Mouse (Mus musculus) kidney, postnatal 25 days (tissue): ENCODE measurements at regions not wholly inside any gene's neighbourhood (a gene's known extent, or its start where the extent isn't known, plus 50 kb on each side); places are given as distances from the start of the nearest gene placed in this dataset.

Source experiments
- DNase-seq, 2 experiments: peaks; one replicate each; pipeline ENCODE4 v3.0.0; 2021; ENCODE audit warnings: mixed read lengths in 2 of 2

DNA sequence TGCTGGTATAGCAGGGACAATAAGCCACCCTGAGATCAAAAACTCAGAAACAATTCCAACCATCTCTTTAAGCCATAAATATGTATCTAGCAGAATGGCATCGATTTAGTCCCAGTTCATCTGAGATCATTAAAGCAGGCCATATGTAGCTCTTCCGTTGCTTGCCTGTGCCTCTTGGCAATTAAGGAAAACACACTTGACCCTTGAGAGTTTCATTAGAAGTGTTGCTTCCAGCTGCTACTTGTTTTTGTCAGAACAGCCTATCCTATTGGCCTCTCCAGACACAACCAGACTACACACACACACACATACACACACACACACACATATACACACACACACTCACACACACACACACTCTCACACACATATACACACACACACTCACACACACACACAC is 71.5 kb upstream of the Actbl2 start:
- DNase-seq, result no peak

DNA sequence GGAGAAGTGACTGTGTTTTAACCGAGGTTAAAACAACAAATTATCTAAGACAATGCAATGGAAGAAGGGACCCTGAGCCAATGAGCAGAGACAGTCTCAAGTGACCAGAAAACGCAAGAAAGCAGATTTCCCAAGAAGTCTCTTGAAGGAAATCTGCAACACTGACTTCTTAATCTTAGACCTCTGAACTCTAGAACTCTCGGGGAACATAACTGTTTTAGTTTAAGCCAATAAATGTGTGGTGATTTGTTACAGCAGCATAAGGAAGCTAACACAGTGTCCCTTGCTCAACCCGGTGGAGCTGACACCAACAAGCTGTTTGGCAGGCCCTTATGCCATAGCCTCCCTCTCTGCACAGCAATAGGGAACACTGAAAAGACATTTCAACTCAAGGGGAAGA is 69.0 kb upstream of the Actbl2 start:
- DNase-seq, result no peak

DNA sequence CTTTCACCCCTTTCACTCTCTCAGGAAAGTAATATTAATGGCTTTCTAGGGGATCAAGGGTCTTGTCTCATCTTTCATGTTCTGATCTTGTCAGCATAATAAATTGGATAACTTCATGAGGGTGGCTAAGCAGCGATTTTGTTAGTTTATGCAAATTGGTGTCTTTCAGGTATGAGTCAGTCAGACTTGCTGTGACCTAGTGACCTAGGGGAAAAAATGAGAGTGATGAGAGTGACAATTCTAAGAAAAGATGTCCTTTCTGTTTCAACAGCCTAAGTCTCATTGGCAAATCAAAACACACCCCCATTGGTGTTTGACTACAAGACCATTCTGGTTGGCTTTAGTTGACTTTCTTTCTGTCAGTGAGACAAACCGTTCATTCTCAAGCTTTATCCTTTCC is 68.0 kb upstream of the Actbl2 start:
- no peak for DNase-seq

DNA sequence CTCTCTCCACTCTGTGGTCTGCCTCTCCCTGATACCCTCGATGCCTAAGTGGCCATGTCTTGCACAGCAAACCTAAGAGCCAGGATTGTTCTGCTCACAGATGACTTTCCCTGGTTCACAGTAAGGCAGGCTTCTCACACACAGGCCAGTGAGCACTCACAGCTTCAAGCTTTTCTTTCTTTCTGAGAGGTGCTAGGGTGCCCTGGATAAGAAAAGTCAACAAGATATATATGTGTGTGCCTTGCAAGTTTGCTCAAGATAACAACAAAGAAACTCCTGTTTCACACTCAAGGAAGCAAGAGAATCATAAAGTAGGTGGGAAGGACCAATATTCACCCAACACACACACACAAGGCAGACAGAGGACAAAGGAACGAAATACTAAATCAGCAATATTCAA is 60.9 kb upstream of the Actbl2 start:
- DNase-seq, result no peak

DNA sequence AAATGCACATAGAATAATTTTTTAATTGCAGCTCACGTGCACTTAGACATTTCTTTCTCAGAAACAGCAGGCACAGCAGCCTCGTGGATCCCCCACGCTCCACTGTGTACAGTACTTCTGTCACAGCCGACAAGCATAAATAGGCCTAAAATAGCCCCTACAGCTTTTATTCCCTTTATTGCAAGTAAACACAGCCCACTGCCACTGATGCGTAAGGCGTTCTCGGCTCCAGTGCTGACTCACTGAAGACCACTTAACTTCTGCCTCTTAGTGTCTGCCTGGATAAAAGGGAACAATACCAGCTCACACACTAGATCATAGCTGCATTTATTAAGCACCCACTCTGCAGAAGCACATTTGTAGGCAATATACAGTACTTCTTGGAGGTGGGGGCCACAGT is 60.5 kb upstream of the Actbl2 start:
- no peak for DNase-seq

DNA sequence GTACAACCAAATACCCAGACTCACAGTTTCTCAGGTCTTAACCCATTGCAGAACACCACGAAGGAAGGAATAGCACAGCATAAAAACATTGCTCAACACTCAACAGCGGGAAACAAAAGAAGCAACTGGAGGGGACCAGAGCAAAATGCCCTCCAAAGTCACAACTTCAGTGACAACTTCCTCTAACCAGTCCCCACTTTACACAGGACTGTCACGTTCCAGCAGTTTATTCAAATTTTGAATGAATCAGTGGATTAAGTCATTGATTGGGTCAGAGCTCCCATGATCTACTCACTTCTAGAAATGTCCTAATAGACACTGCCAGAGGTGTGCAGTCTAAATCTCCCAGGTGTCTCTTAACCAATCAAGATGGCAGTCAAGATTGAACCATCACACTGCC is 53.3 kb upstream of the Actbl2 start:
- no peak for DNase-seq

DNA sequence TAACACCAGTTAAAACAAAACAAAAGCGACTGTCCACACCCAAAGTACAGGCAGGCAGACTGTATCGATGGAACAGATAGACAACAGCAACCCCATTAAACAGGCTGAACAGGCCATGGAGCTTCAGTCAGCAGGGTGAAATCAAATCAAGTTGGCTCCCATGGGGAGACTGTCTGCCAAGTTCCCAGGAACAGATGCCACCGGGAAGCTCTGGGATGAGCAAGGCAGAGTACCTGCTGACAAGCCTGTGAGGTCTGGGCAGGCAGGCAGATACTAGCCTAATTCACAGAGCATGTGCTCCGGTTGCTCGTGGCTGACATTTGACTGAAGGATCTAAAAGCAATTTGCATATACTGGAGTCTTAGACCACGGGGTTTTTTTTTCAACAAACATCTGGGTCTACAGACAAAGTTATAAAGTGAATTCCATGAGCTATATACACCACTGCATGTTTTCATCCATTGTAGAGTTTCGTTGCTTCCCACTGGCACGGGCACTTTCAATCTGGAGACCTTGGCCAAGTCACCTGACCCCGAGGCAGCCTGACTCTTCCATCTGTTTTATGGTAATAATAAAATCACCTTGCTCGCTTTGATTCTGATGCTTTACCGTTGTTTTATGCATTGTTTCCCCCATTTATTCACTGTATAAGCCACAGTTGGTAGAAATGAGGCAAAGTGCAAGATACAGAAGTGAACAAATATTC is 50.1 kb upstream of the Actbl2 start:
- DNase-seq, result no peak
